Mouse (Mus musculus): ENCODE measurements around the gene Adad2.

DNA sequence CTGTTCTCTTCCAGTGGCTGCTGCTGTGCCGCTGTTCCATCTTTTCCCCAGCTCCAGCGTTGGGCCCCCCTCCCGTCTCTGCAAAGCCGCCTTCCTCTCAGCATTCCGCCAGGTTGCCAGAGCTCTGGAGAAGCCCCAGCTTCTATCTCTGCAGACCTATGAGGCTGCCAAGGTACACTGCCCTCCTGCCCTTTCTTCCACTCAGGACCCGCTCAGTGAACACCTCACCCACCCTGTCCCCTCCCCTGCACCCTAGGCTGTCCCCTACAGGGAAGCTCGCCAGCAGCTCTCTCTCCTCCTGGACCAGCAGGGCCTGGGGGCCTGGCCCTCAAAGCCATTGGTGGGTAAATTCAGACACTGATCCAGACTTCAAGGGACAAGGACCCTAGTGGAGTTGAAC lies 3.8 kb downstream of the Adad2 start:
- TF ChIP-seq CTCF (IDR thresholded peaks at IDR 0.05; ENCODE audit: insufficient read depth, low read depth, low read length), result no peak
- no peak for TF ChIP-seq POLR2A (IDR thresholded peaks at IDR 0.05; ENCODE audit: insufficient read depth, low read depth, low read length)

Measured in olfactory bulb, adult 2 months (tissue).